Mouse (Mus musculus): ENCODE measurements around the gene Zfp39. TPM values are rescaled to one million over a fixed set of nuclear protein-coding genes. Genes with fewer than 3 reads are reported as not detected.

The Zfp39 gene
- polyA plus RNA-seq, 1 experiment from 2014 or later, result 8.1 TPM

DNA sequence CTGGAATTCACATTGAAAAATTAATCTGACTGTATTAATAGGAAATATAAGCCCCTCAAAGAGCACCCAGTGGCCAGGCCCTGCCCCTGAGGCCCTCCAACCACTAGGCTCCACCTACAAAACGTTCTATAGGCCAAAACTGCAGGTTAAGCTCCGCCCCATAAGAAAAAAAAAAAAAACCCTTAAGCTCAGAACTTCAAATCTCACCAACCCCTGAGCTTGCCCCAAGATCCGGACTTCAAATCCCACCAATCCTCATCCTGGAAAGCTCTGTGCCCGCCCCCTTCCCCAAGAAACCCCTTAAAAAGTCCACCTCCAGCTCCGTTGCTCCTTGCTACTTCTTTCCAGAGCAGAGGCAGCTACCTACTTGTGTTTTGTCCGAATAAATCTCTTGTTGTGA is 813 bp upstream of the Zfp39 start:
- Histone ChIP-seq H3K9me3 (replicated peaks; ENCODE audit: control insufficient read depth, low read length, poor library complexity, severe bottlenecking) (no peaks in the 10 kb centered on the region), H3K36me3 (ENCODE audit: control insufficient read depth, insufficient read depth, low read length) (peaks cover 2% of the 10 kb centered on the region; the same call in 1 of the 2 replicates), H3K4me3 (ENCODE audit: low read depth, low read length) (no peak overlapping the region), H3K27ac (ENCODE audit: low read length) (no peak overlapping the region), H3K4me1 (ENCODE audit: control insufficient read depth, insufficient read depth, low read length) (peaks cover 15% of the 10 kb centered on the region), H3K9ac (ENCODE audit: low read depth, low read length) (no peak overlapping the region), H3K4me2 (ENCODE audit: low read length) (no peak overlapping the region), H3K27me3 (ENCODE audit: control insufficient read depth, insufficient read depth, low read depth, low read length) (no peaks in the 10 kb centered on the region)
- 44% methylated on average over 6 of the region's 6 CpGs for WGBS
- ATAC-seq, result no peak

DNA sequence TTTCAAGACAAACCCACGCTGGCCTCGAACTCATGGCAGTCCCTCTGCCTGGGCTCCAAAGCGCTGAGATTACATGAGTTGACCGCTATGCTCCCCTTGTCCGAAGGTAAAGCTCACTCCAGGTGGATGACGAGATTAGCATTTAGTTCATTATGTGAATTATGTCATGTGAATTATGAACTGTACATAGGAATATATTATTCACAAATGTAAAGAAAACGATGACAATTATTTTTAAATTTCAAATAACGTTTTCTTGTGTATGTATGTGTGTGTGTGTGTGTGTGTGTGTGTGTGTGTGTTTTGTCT is 339 bp upstream of the Zfp39 start:
- H3K4me1 ChIP-seq (ENCODE audit: control insufficient read depth, insufficient read depth, low read length), result peaks cover 15% of the 10 kb centered on the region
- H3K9me3 ChIP-seq (replicated peaks; ENCODE audit: control insufficient read depth, low read length, poor library complexity, severe bottlenecking), result no peaks in the 10 kb centered on the region
- peak overlapping the region; percentile 84 for H3K4me3 ChIP-seq (ENCODE audit: low read depth, low read length)
- H3K9ac ChIP-seq (ENCODE audit: low read depth, low read length), result no peak overlapping the region
- no peak overlapping the region for H3K27ac ChIP-seq (ENCODE audit: low read length)
- H3K4me2 ChIP-seq (ENCODE audit: low read length), result peak overlapping the region; percentile 89
- no peaks in the 10 kb centered on the region for H3K27me3 ChIP-seq (ENCODE audit: control insufficient read depth, insufficient read depth, low read depth, low read length)
- 1% methylated on average over 8 of the region's 8 CpGs for WGBS
- ATAC-seq, result peak; percentile 30; the same call in 1 of the 2 replicates
- peaks cover 2% of the 10 kb centered on the region; the same call in 1 of the 2 replicates for H3K36me3 ChIP-seq (ENCODE audit: control insufficient read depth, insufficient read depth, low read length)

DNA sequence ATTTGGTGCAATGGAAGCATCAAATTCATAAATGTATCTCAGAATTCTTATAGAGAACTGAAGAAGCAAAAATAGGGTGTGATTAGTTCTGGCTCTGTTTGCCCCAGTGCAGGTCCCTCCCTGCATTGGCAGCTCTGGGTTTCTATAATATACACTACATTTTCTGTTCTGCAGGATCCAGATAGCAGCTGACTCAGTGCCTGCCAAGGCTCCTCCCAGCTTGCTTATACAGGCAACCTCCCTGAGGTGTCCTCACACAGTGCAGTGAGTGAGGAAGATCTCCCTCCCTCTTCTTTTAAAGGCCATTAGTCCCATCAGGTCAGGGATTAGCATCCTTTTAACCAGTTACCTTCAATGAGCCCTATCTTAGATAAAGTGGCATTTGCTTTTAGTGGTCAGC is 2.9 kb downstream of the Zfp39 start:
- no peak for ATAC-seq
- no peak overlapping the region for H3K4me3 ChIP-seq (ENCODE audit: low read depth, low read length)
- H3K36me3 ChIP-seq (ENCODE audit: control insufficient read depth, insufficient read depth, low read length), result peaks cover 2% of the 10 kb centered on the region; the same call in 1 of the 2 replicates

DNA sequence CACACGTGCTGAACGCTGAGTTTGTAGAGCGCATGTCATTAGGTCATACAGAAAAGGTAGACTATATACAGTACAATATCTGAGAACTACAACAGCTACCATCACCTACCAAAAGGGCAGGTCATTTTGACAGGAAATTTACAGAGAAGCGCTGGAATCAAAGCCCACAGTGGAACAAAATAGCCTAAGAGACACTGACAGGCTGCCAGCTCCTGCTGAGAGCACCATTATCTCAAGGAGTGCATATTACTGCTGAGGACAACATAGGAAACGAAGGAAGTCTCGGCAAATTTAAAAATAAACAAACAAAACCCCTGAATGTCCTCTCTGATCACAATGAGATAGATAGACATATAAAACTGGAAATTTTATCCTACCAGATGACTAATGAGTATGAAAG is 6.5 kb downstream of the Zfp39 start:
- Histone ChIP-seq H3K9me3 (replicated peaks; ENCODE audit: control insufficient read depth, low read length, poor library complexity, severe bottlenecking) (no peaks in the 10 kb centered on the region), H3K27me3 (ENCODE audit: control insufficient read depth, insufficient read depth, low read depth, low read length) (no peaks in the 10 kb centered on the region), H3K36me3 (ENCODE audit: control insufficient read depth, insufficient read depth, low read length) (peaks cover 12% of the 10 kb centered on the region; the same call in 1 of the 2 replicates), H3K27ac (ENCODE audit: low read length) (no peak overlapping the region), H3K4me2 (ENCODE audit: low read length) (no peak overlapping the region), H3K4me3 (ENCODE audit: low read depth, low read length) (no peak overlapping the region), H3K9ac (ENCODE audit: low read depth, low read length) (no peak overlapping the region), H3K4me1 (ENCODE audit: control insufficient read depth, insufficient read depth, low read length) (peaks cover 6% of the 10 kb centered on the region; the same call in 1 of the 2 replicates)
- 90% methylated on average over 6 of the region's 6 CpGs for WGBS
- no peak for ATAC-seq

More for the DNA sequence above, 2.9 kb downstream of the Zfp39 start:
- Histone ChIP-seq H3K4me1 (ENCODE audit: control insufficient read depth, insufficient read depth, low read length) (peaks cover 18% of the 10 kb centered on the region), H3K27ac (ENCODE audit: low read length) (no peak overlapping the region), H3K4me2 (ENCODE audit: low read length) (no peak overlapping the region), H3K9me3 (replicated peaks; ENCODE audit: control insufficient read depth, low read length, poor library complexity, severe bottlenecking) (no peaks in the 10 kb centered on the region), H3K9ac (ENCODE audit: low read depth, low read length) (no peak overlapping the region), H3K27me3 (ENCODE audit: control insufficient read depth, insufficient read depth, low read depth, low read length) (no peaks in the 10 kb centered on the region)

DNA sequence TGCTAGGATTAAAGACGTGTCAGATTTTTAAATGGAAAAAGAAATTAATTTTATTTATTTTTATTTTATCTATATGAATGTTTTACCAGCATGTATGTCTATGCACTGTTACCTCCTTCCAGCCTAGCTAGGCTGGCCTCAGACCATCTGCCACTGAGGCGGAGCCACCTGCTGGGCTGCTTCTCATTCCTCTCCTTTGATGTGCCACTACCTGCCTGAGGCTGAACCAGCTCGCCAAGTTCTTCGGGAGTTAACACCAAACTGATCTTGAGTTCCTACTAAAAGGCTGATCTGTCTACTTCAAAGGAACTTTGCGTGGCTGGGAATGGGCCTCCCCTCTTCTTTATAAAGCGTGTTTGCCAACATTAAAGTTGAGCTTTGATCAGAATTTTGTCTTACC is 9.6 kb downstream of the Zfp39 start:
- Histone ChIP-seq H3K4me3 (ENCODE audit: low read depth, low read length) (no peak overlapping the region), H3K9me3 (replicated peaks; ENCODE audit: control insufficient read depth, low read length, poor library complexity, severe bottlenecking) (no peaks in the 10 kb centered on the region), H3K36me3 (ENCODE audit: control insufficient read depth, insufficient read depth, low read length) (peaks cover 29% of the 10 kb centered on the region), H3K9ac (ENCODE audit: low read depth, low read length) (no peak overlapping the region), H3K27me3 (ENCODE audit: control insufficient read depth, insufficient read depth, low read depth, low read length) (no peaks in the 10 kb centered on the region), H3K4me1 (ENCODE audit: control insufficient read depth, insufficient read depth, low read length) (0 out of 2 replicates have a peak, but pooled peaks cover 3% of the 10 kb centered on the region), H3K27ac (ENCODE audit: low read length) (no peak overlapping the region), H3K4me2 (ENCODE audit: low read length) (no peak overlapping the region)
- no peak for ATAC-seq
- 78% methylated on average over 6 of the region's 6 CpGs for WGBS

DNA sequence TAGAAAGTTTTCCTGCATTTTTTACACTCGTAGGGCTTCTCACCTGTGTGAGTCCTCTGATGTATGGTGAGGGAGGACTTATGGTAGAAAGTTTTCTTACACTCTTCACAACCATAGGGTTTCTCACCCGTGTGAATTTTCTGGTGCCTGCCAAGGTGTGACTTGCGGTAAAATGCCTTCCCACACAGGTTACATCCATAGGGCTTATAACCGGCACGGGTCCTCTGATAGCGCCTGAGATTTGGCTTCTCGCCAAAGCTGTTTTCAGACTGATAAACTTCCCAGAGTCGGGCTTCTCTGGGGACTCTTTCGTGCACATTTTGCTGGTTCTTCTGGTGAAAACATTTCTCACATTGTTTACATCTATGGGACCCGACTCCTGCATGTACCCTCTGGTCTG is 13.5 kb downstream of the Zfp39 start:
- H3K27ac ChIP-seq (ENCODE audit: low read length), result no peak overlapping the region
- no peak overlapping the region for H3K4me2 ChIP-seq (ENCODE audit: low read length)
- ATAC-seq, result no peak
- H3K9ac ChIP-seq (ENCODE audit: low read depth, low read length), result no peak overlapping the region
- 98% methylated on average over 10 of the region's 10 CpGs for WGBS
- no peaks in the 10 kb centered on the region for H3K4me1 ChIP-seq (ENCODE audit: control insufficient read depth, insufficient read depth, low read length)
- no peaks in the 10 kb centered on the region for H3K27me3 ChIP-seq (ENCODE audit: control insufficient read depth, insufficient read depth, low read depth, low read length)
- H3K9me3 ChIP-seq (replicated peaks; ENCODE audit: control insufficient read depth, low read length, poor library complexity, severe bottlenecking), result no peaks in the 10 kb centered on the region
- peaks cover 29% of the 10 kb centered on the region for H3K36me3 ChIP-seq (ENCODE audit: control insufficient read depth, insufficient read depth, low read length)
- H3K4me3 ChIP-seq (ENCODE audit: low read depth, low read length), result no peak overlapping the region

DNA sequence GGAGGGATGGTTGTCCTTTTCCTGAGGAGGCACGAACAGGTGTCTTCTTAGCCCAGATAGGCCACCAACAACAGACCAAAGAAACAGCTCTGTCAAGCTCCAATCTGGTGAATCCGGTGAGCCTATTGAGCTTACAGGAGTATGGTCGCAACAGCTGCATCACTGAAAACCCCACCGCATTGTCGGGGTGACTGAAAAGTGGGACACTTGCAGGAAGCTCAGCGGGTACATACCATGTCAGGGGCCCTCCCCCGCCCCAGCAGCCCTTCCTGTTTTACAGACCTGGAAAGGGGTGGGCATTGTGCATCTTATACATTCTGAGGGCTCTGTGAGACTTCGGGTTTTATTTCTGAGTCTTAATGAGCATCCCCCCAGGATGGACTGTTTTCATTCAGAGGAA is 20.3 kb downstream of the Zfp39 start:
- 84% methylated on average over 8 of the region's 8 CpGs for WGBS
- no peaks in the 10 kb centered on the region for H3K4me1 ChIP-seq (ENCODE audit: control insufficient read depth, insufficient read depth, low read length)
- no peak overlapping the region for H3K4me2 ChIP-seq (ENCODE audit: low read length)

DNA sequence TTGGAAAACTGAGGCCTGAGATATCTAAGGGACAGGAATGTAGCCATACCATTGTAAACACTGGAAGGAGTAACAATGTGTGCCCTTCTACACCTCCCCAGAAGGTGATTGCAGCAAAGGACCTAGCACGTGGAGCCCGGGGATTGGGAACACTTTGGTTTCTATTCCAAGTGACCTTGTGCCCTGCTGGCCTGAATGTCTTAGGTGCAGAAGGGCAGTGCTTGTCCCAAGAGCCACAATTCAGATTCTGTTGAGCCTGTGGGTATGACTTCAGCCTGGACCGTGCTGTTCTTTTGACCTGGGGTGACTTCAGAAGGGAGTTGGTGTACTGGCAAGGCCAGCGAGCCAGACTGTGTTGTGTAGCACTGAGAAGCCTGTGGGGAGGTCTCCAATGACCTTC is 33.1 kb downstream of the Zfp39 start:
- Histone ChIP-seq H3K9me3 (replicated peaks; ENCODE audit: control insufficient read depth, low read length, poor library complexity, severe bottlenecking) (no peaks in the 10 kb centered on the region), H3K27me3 (ENCODE audit: control insufficient read depth, insufficient read depth, low read depth, low read length) (no peaks in the 10 kb centered on the region), H3K27ac (ENCODE audit: low read length) (no peak overlapping the region), H3K36me3 (ENCODE audit: control insufficient read depth, insufficient read depth, low read length) (0 out of 2 replicates have a peak, but pooled peaks cover 2% of the 10 kb centered on the region), H3K4me2 (ENCODE audit: low read length) (no peak overlapping the region), H3K4me1 (ENCODE audit: control insufficient read depth, insufficient read depth, low read length) (peaks cover 11% of the 10 kb centered on the region), H3K4me3 (ENCODE audit: low read depth, low read length) (no peak overlapping the region), H3K9ac (ENCODE audit: low read depth, low read length) (no peak overlapping the region)
- WGBS, result 87% methylated on average over 4 of the region's 4 CpGs
- ATAC-seq, result no peak

More for the DNA sequence above, 20.3 kb downstream of the Zfp39 start:
- peaks cover 15% of the 10 kb centered on the region for H3K36me3 ChIP-seq (ENCODE audit: control insufficient read depth, insufficient read depth, low read length)
- H3K9ac ChIP-seq (ENCODE audit: low read depth, low read length), result no peak overlapping the region
- no peak overlapping the region for H3K27ac ChIP-seq (ENCODE audit: low read length)
- H3K9me3 ChIP-seq (replicated peaks; ENCODE audit: control insufficient read depth, low read length, poor library complexity, severe bottlenecking), result no peaks in the 10 kb centered on the region
- H3K4me3 ChIP-seq (ENCODE audit: low read depth, low read length), result no peak overlapping the region
- no peak for ATAC-seq
- no peaks in the 10 kb centered on the region for H3K27me3 ChIP-seq (ENCODE audit: control insufficient read depth, insufficient read depth, low read depth, low read length)

DNA sequence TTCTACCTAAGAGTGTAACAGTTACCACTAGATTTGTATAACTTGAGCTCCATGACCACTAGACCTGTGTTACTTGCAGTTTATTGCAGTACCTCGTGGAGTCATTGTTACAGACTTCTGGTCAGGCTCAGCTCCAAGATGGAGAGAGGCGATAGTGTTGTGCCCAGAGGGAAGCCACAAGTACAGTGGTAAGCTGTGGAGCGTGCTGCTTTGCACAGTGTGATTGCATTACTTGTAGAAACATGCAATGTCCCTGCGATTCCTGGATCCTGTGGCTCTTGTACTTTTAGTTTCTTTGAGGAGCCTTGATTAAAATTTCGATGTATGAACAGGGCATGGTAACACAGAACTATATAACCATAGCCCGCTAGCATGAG is 36.1 kb downstream of the Zfp39 start:
- 87% methylated on average over 6 of the region's 6 CpGs for WGBS
- Histone ChIP-seq H3K27me3 (ENCODE audit: control insufficient read depth, insufficient read depth, low read depth, low read length) (no peaks in the 10 kb centered on the region), H3K4me3 (ENCODE audit: low read depth, low read length) (peak overlapping the region; percentile 57), H3K27ac (ENCODE audit: low read length) (no peak overlapping the region), H3K9ac (ENCODE audit: low read depth, low read length) (peak overlapping the region; percentile 82), H3K9me3 (replicated peaks; ENCODE audit: control insufficient read depth, low read length, poor library complexity, severe bottlenecking) (no peaks in the 10 kb centered on the region), H3K4me1 (ENCODE audit: control insufficient read depth, insufficient read depth, low read length) (peaks cover 11% of the 10 kb centered on the region), H3K36me3 (ENCODE audit: control insufficient read depth, insufficient read depth, low read length) (no peaks in the 10 kb centered on the region), H3K4me2 (ENCODE audit: low read length) (peak overlapping the region; percentile 94)
- no peak for ATAC-seq
